Mouse (Mus musculus) right cerebral cortex, adult 2 months (tissue): ENCODE measurements around the gene Ptpn7.

ENCODE experiments used
- DNase-seq, 2 experiments: peaks; one replicate each; pipeline ENCODE4 v3.0.0; 2021 to 2022; ENCODE audit warnings: low spot score in 2 of 2

Gene Ptpn7

GRCm38 (mm10) chr1:135128986-135129385 lies 3.5 kb upstream of the Ptpn7 start:
- DNase-seq: no peak

GRCm38 (mm10) chr1:135129543-135130183 lies 2.8 kb upstream of the Ptpn7 start:
- DNase-seq: no peak

- DNase-seq: no peak
These were observed 2.0 kb upstream of the Ptpn7 start for GRCm38 (mm10) chr1:135130376-135131018.

GRCm38 (mm10) chr1:135131034-135131433 lies 1.5 kb upstream of the Ptpn7 start:
- DNase-seq: no peak

GRCm38 (mm10) chr1:135131560-135131959 lies 940 bp upstream of the Ptpn7 start:
- DNase-seq: no peak

- DNase-seq: no peak
These were observed 431 bp downstream of the Ptpn7 start for GRCm38 (mm10) chr1:135132893-135133369.

- no peak for DNase-seq
These were observed 1.4 kb downstream of the Ptpn7 start for GRCm38 (mm10) chr1:135133678-135134435.

GRCm38 (mm10) chr1:135135111-135135787 lies 2.7 kb downstream of the Ptpn7 start:
- DNase-seq: no peak

GRCm38 (mm10) chr1:135136500-135136899 lies 4.0 kb downstream of the Ptpn7 start:
- DNase-seq: peak; percentile 74 to 82

- no peak for DNase-seq
These were observed 7.4 kb downstream of the Ptpn7 start for GRCm38 (mm10) chr1:135139906-135140305.

- no peak for DNase-seq
These were observed 10.0 kb downstream of the Ptpn7 start for GRCm38 (mm10) chr1:135142452-135142851.

- DNase-seq: no peak
These were observed 11.4 kb downstream of the Ptpn7 start for GRCm38 (mm10) chr1:135143940-135144339.

GRCm38 (mm10) chr1:135146077-135146945 lies 13.8 kb downstream of the Ptpn7 start, which contains the start of gene Arl8a:
Gene Arl8a (plus strand): TSS chr1:135146824.
- DNase-seq: peak; percentile 77 to 79

GRCm38 (mm10) chr1:135146946-135147701 lies 14.6 kb downstream of the Ptpn7 start:
- peak; percentile 64 to 82 for DNase-seq

- DNase-seq: no peak
These were observed 15.2 kb downstream of the Ptpn7 start for GRCm38 (mm10) chr1:135147702-135148058.

- DNase-seq: no peak
These were observed 16.0 kb downstream of the Ptpn7 start for GRCm38 (mm10) chr1:135148476-135148875.

- no peak for DNase-seq
These were observed 16.5 kb downstream of the Ptpn7 start for GRCm38 (mm10) chr1:135148996-135149395.

GRCm38 (mm10) chr1:135154011-135154410 lies 21.5 kb downstream of the Ptpn7 start:
- DNase-seq: no peak

- peak; percentile 84 to 87 for DNase-seq
These were observed 22.0 kb downstream of the Ptpn7 start for GRCm38 (mm10) chr1:135154411-135154959.

- DNase-seq: no peak
These were observed 23.8 kb downstream of the Ptpn7 start for GRCm38 (mm10) chr1:135156300-135156699.
